Mouse (Mus musculus): Measurements from ENCODE around the gene C1qtnf2. TPM values are rescaled to one million over a fixed set of nuclear protein-coding genes. Genes with fewer than 3 reads are reported as not detected.

The C1qtnf2 gene
- total RNA-seq, 2 experiments from 2014 or later, result 6.7 to 6.9 TPM

GRCm38 (mm10) chr11:43528683-43529499, 54.8 kb downstream of the C1qtnf2 start, which contains the start of gene Ccnjl:
Gene Ccnjl (plus strand): TSS chr11:43528784.
- peak; percentile 16 for DNase-seq (ENCODE audit: low spot score)
- intact Hi-C loops (cut with DNase I), result loop anchor here (5.0 kb wide), 1 partner anchor 38 kb away; no protein-coding TSS in a partner anchor

- no peak for DNase-seq (ENCODE audit: low spot score)
- intact Hi-C loops (cut with DNase I), result no loop called here
Measured at GRCm38 (mm10) chr11:43530043-43530442, 56.0 kb downstream of the C1qtnf2 start.

GRCm38 (mm10) chr11:43531619-43532018, 57.5 kb downstream of the C1qtnf2 start:
- intact Hi-C loops (cut with DNase I), result no loop called here
- no peak for DNase-seq (ENCODE audit: low spot score)

GRCm38 (mm10) chr11:43537074-43537473, 63.0 kb downstream of the C1qtnf2 start:
- DNase-seq (ENCODE audit: low spot score), result no peak
- intact Hi-C loops (cut with DNase I), result no loop called here

GRCm38 (mm10) chr11:43539863-43540262, 65.8 kb downstream of the C1qtnf2 start:
- intact Hi-C loops (cut with DNase I), result no loop called here
- DNase-seq (ENCODE audit: low spot score), result no peak

Other genes with a start within 250 kb of the C1qtnf2 start
- gene Pttg1, start 48.0 kb upstream of the C1qtnf2 start, total RNA-seq (2021), result 10 to 100 TPM; 64.3 to 73.1 TPM
- gene Slu7, start 40.5 kb upstream of the C1qtnf2 start, total RNA-seq (2021), result 10 to 100 TPM; 26.2 to 27.0 TPM
- 1 to 10 TPM; 2.3 to 3.5 TPM for gene Ccnjl, start 54.5 kb downstream of the C1qtnf2 start, total RNA-seq (2021)
- gene 4933415A04Rik, start 112.8 kb downstream of the C1qtnf2 start, total RNA-seq (2021), result under 1 TPM; 0.49 to 0.67 TPM
- gene Fabp6, start 127.3 kb downstream of the C1qtnf2 start, total RNA-seq (2021), result not detected
- 10 to 100 TPM; 18.9 to 20.9 TPM for gene Pwwp2a, start 207.7 kb downstream of the C1qtnf2 start, total RNA-seq (2021)